Mouse (Mus musculus) right cerebral cortex, postnatal 10 days (tissue): ENCODE measurements around the gene Gm12184.
"Not testable (repeated sequence)": the region's sequence is repeated elsewhere in the genome, so short reads cannot be mapped to it uniquely, and the experiment has no call there.

ENCODE experiments used
- DNase-seq, 2 experiments: peaks; one replicate each; pipeline ENCODE4 v3.0.0; 2021; ENCODE audit warnings: low spot score in 2 of 2

Gm12184 gene

GRCm38 (mm10) chr11:48799921-48800701 is 26.3 kb downstream of the Gm12184 start, which contains the start of gene Rack1:
Gene Rack1 (plus strand): TSS chr11:48800332.
- peak; percentile 92 to 93 for DNase-seq

- DNase-seq: no peak
These were observed 27.2 kb downstream of the Gm12184 start for GRCm38 (mm10) chr11:48798984-48799920.

- no peak for DNase-seq
These were observed 28.1 kb downstream of the Gm12184 start for GRCm38 (mm10) chr11:48798308-48798707.

- no peak for DNase-seq
These were observed 29.2 kb downstream of the Gm12184 start for GRCm38 (mm10) chr11:48797287-48797686.

- no peak for DNase-seq
These were observed 30.2 kb downstream of the Gm12184 start for GRCm38 (mm10) chr11:48796290-48796689.

- no peak for DNase-seq
These were observed 31.2 kb downstream of the Gm12184 start for GRCm38 (mm10) chr11:48795221-48795620.

- DNase-seq: no peak
These were observed 33.3 kb downstream of the Gm12184 start for GRCm38 (mm10) chr11:48793184-48793583.

GRCm38 (mm10) chr11:48791894-48792293 is 34.6 kb downstream of the Gm12184 start:
- not testable (repeated sequence) for DNase-seq

GRCm38 (mm10) chr11:48790946-48791345 is 35.5 kb downstream of the Gm12184 start:
- no peak for DNase-seq

GRCm38 (mm10) chr11:48789973-48790823 is 36.3 kb downstream of the Gm12184 start:
- DNase-seq: peak; percentile 88 to 92

GRCm38 (mm10) chr11:48789215-48789614 is 37.2 kb downstream of the Gm12184 start:
- no peak for DNase-seq

- DNase-seq: peak; percentile 79 to 82
These were observed 38.0 kb downstream of the Gm12184 start for GRCm38 (mm10) chr11:48788311-48789089.

- DNase-seq: peak; percentile 47 to 57
These were observed 38.8 kb downstream of the Gm12184 start for GRCm38 (mm10) chr11:48787455-48788211.

- no peak for DNase-seq
These were observed 44.2 kb downstream of the Gm12184 start for GRCm38 (mm10) chr11:48782243-48782642.

- no peak for DNase-seq
These were observed 47.0 kb downstream of the Gm12184 start for GRCm38 (mm10) chr11:48779450-48779849.

- DNase-seq: no peak
These were observed 49.2 kb downstream of the Gm12184 start for GRCm38 (mm10) chr11:48777303-48777702.

- no peak for DNase-seq
These were observed 49.8 kb downstream of the Gm12184 start for GRCm38 (mm10) chr11:48776664-48777063.

- DNase-seq: peak; percentile 78 to 79
These were observed 51.0 kb downstream of the Gm12184 start for GRCm38 (mm10) chr11:48775483-48775882.
